Mouse (Mus musculus) urinary bladder, postnatal 14 days (tissue): ENCODE data around the gene Ccdc194.

Experiments used
- DNase-seq: peaks from one replicate; pipeline ENCODE4 v3.0.0; 2021; ENCODE audit warnings: low spot score

Ccdc194 gene

DNA sequence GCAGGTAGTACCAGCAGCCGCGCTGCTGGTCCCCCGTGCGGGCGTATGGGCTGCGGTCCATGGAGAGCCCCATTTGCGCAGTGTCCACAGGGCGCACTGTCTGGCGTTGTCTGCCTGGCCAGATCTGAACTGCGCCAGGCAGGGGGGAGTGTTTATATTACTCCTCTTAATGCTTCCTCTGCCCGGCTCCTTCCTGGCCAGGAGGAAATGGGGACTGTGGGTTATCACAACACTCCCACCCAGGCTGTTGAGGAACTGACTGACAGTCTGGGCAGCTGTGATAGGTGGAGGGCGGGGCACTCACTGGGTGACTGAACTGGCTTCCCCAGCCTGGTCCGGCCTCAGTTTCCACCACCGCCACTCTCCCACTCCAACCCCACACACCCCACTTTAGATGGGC, 13.9 kb downstream of the Ccdc194 start, which contains the start of gene Plvap:
Gene Plvap, minus strand, starts transcription at position 109 of the 400 bp plus-strand sequence.
- DNase-seq: no peak

DNA sequence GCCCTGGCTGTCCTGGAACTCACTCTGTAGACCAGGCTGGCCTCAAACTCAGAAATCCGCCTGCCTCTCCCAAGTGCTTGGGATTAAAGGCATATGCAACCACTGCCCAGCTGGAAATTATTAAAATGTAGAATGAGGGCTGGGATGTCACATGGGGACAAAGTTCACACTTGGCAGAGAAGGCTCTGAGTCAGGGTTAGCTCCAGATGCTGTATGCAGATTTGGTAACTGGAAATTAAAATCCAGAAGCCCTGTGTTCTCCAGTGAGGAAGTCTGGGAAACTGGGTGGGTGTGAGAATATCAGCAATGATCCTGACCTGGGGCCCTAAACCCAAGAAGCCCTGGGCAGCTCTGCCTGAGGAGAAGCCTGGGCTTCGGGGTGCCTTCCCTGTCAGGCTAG, 16.2 kb downstream of the Ccdc194 start:
- DNase-seq: no peak

- peak; percentile 68 for DNase-seq
Measured at GRCm38 (mm10) chr8:71507589-71508104, 17.9 kb downstream of the Ccdc194 start.

DNA sequence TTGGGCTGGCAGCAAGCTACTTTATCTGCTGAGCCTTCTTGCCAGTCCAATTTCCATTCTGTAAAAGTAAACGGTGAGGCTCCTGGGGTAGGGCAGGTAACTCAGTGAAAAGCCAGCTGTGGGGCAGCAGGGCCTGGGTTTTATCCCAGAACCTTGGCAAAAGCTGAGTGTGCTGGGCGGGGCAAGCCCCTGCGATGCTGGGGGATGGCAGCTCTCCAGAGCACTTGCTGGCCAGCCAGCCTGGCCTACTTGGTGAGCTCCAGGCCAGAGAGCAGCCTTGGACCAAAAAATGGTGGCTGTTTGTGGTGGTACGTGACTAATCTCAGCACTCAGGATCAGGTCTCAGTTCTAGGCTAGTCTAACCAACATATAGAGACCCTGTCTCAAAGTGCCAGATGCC, 19.5 kb downstream of the Ccdc194 start:
- no peak for DNase-seq

GRCm38 (mm10) chr8:71505326-71505725, 20.2 kb downstream of the Ccdc194 start:
- DNase-seq: no peak

DNA sequence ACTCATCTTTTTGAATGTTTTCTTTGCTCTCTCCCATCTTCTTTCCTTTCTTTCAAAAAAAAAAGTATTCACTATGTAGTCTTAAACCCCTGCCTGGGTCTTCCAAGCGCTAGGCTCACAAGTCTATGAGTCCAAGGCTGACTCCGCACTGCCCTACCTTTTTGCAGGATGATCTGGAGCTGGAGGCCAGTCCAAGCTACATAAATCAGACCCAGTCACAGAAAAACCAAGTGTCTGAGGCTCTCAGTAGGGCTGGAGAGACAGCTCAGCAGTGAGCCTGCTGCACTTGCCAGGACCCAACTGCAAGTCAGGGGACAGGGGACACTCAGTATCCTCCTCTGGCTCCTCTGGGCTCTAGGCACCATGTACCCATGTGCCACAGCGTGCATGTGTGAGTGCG, 21.2 kb downstream of the Ccdc194 start:
- no peak for DNase-seq

GRCm38 (mm10) chr8:71498816-71499690, 26.5 kb downstream of the Ccdc194 start:
- DNase-seq: no peak

DNA sequence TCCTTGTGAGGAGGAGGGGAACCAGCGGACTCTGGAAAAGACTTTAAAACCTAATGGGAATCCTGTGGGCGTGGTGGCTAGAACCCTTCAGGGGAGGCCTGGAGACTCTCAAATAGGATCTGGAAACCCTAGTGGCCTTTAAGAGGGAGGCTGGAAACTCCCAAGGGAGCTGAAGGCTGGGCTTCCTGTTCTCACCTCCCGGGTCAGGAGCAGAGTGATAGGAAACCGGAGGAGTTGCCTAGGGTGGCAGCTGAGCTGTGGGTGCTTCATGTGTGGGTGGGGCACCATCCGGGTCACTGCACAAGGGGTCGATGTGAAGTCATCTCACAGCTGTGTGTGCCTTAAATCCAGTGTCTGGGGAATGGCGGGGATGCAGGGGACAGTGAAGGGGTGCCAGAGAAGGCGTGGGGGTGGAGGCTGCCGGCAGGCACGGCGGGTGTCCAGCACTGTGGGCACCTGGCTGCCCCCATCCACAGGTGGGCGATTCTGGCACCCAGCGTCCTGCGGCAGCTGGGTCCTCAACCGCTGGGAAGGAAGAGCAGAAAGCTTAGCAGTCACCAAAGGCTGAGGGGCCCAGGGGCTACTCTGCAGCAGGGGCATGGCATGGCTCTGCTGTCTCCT, 27.5 kb downstream of the Ccdc194 start:
- DNase-seq: no peak

DNA sequence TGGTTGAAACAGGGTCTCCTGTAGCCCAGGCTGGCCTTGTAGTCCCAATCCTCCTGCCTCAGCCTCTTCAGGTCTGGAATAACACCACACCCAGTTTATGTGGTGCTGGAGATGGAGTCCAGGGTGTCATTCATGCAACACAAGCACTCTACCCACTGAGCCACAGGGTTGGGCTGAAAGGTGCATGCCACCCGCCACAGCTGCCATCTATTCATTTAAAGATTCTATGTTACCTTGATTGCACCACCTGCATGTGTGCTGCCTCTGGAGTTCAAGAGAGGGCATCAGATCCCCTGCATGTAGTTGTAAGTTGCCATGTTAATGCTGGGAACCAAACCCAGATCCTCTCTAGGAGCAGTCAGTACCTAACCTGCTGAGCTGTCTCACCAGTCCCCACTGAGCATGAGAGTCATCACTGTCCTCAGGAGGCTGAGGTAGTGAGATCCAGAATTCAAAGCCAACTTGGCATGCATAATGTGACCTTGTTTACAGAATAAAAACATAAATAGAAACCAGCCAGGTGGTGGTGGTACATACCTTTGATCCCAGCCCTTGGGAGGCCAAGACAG, 28.4 kb downstream of the Ccdc194 start:
- DNase-seq: no peak

GRCm38 (mm10) chr8:71496481-71496880, 29.0 kb downstream of the Ccdc194 start:
- DNase-seq: peak; percentile 84

GRCm38 (mm10) chr8:71495811-71496210, 29.7 kb downstream of the Ccdc194 start:
- no peak for DNase-seq

- DNase-seq: peak; percentile 88
Measured at GRCm38 (mm10) chr8:71495039-71495438, 30.5 kb downstream of the Ccdc194 start.

DNA sequence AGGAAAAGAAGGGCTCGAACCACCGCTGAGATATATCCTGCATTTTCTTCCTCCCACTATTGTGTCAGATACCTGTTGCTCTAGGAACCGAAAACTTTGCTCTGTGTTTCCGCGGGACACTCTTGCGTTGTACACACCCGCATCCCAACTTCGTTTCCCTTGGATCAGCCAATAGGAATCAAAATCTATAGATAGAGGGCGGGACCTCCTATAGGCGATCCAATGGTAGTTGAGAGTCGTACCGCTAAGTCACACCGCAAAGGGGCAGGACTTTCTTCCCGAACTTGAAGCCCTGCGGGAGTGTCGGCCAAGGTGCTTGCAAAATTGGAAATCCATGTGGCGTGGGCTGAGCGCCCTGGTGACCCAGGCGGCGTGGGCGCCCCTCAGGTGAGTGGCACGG, 37.1 kb downstream of the Ccdc194 start:
- DNase-seq: peak; percentile 89

- peak; percentile 86 for DNase-seq
Measured at GRCm38 (mm10) chr8:71487691-71488445, 37.6 kb downstream of the Ccdc194 start, which contains the start of gene Gtpbp3. TSS of gene Gtpbp3 (plus strand) at chr8:71488103.

DNA sequence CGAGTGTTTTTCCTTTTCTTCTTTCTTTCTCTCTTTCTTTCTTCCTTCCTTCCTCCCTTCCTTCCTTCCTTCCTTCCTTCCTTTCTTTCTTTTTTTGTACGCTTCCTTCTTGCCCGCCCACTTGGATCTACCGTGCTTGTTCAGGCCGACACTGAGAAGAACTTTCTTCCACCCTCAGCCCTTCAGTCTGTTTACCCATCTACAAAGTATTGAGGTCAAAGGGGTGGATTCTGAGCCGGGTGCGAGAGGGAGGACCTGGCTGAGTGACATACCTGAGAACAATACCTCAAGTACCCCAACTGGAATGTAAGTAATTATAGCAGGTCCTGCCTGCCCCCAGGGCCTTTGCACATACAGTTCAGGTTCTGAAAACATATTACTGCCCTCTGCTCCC, 39.4 kb downstream of the Ccdc194 start:
- no peak for DNase-seq

DNA sequence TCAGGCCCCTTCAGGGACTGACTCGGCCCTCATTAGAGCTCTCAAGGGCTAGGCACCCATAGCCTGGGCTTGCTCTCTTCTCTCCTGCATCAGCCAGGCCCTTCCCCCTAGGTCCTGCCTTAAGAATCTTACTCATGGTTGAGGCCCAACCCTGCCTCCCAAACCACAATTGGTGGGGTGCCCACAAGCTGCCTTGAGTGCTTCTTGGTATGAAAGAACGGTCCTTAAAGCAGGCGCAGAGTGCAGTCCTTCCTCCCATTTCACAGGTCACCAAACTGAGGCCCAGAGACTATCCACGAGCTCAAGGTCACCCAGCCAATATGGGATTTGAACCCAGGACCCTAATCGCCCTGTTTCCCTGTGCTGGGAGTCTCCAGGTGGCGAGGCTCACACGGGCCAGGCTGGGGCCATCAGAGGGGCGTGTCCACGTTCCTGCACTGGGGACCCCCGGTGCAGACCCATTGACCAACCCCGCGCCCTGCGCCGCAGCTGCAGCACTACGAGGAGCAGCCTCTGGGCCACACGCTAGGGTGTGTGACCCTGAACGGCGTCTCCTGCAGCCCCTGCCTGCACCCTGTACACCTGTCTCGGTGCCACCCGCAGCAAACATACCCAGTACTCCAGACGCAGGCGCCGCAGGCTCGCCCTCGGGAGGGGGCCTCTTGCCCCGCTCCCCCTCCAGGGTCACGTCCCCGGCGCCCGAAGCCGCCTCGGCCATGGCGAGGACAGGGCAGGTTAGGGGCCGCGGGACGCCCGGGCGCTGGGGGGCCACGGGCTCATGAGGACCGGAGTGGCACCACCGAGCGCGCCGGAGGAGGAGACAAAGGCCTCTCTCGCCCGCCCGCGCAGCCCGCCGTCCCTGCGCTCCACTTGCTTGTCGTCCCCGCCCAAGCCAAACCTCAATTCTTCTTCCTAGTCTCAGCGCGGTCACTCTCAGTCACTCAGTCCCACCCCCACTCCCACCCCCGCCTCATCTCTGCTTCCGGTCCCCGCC, 40.1 kb downstream of the Ccdc194 start, which contains the start of gene Ano8:
Gene Ano8, minus strand, starts transcription at position 822 of the 994 bp plus-strand sequence.
- DNase-seq: peak; percentile 87

DNA sequence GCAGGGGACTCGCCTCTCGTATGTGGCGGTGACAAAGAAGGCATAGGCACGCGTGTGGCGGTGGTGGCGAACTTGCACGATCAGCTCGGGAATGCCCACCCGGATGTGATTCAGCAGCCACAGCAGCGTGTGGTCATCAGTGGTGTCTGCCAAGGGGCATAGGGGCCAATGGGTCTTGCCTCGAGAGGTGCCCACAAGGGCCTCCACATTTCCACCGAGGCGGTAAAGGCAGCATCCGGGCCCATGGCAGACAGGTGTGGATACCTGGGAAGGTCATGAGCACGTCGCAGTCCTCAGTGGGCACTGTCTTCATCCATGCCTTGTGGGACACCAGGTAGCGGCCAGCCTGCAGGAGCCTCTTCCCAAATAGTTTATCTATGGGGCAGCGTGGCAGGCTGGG, 40.8 kb downstream of the Ccdc194 start:
- no peak for DNase-seq

- peak; percentile 56 for DNase-seq
Measured at GRCm38 (mm10) chr8:71483932-71484331, 41.6 kb downstream of the Ccdc194 start.

GRCm38 (mm10) chr8:71478943-71479342, 46.6 kb downstream of the Ccdc194 start:
- no peak for DNase-seq

GRCm38 (mm10) chr8:71477196-71477845, 48.2 kb downstream of the Ccdc194 start:
- DNase-seq: no peak
